Mouse (Mus musculus) kidney, embryonic 16.5 days (tissue): Measurements from ENCODE around the gene Akt1. TPM values are rescaled to one million over a fixed set of nuclear protein-coding genes. Genes with fewer than 3 reads are reported as not detected.
A peak's percentile ranks its signal among the peaks of the same experiment; 100 is the strongest.

Experiments
- ATAC-seq: fragments of 200-750 bp; cut with Nextera tagmentation; 2 replicates; pipeline ENCODE4 v1.8.0; 2017; ENCODE audit warnings: moderate TSS enrichment; ENCODE audit not compliant: low FRiP score, low TSS enrichment
- H3K27ac ChIP-seq: fragments of 300-500 bp; sonication (generic); 2 replicates; pipeline ENCODE4 v1.5.1; 2014; ENCODE audit warnings: low read length
- H3K27me3 ChIP-seq: fragments of 300-500 bp; sonication (generic); 2 replicates; pipeline ENCODE4 v1.6.1; 2014; ENCODE audit warnings: low read length, control low read depth, mixed read lengths; ENCODE audit not compliant: insufficient read depth
- H3K36me3 ChIP-seq: fragments of 300-500 bp; sonication (generic); 2 replicates; pipeline ENCODE4 v1.6.1; 2014; ENCODE audit warnings: low read length, control low read depth, mixed read lengths; ENCODE audit not compliant: insufficient read depth
- H3K4me1 ChIP-seq: fragments of 300-500 bp; sonication (generic); 2 replicates; pipeline ENCODE4 v1.6.1; 2014; ENCODE audit warnings: low read length, control low read depth, mixed read lengths; ENCODE audit not compliant: insufficient read depth
- H3K4me2 ChIP-seq: fragments of 300-500 bp; sonication (generic); replicated peaks from 2 replicates; pipeline ENCODE4 v1.6.1; 2014; ENCODE audit warnings: low read depth, low read length
- H3K4me3 ChIP-seq: fragments of 300-500 bp; sonication (generic); 2 replicates; pipeline ENCODE4 v1.5.1; 2014; ENCODE audit warnings: mild to moderate bottlenecking, low read length
- H3K9ac ChIP-seq: fragments of 300-500 bp; sonication (generic); replicated peaks from 2 replicates; pipeline ENCODE4 v1.6.1; 2014; ENCODE audit warnings: low read length
- H3K9me3 ChIP-seq: fragments of 300-500 bp; sonication (generic); 2 replicates; pipeline ENCODE4 v1.6.1; 2016; ENCODE audit warnings: low read length, control low read depth
- WGBS: fragments of 180-500 bp; shearing (Covaris S2); extraction: QIAGEN DNeasy Blood & Tissue Kit; methylation state at CpG from one replicate; pipeline ENCODE4 v1.1.7; 2014; 5-methylcytosine and 5-hydroxymethylcytosine counted together
- polyA plus RNA-seq: library from polyadenylated mRNA; unstranded; fragments of >200 nt; fragmentation: Nextera tagmentation; extraction: Ambion mirVana; gene quantifications from 2 replicates; pipeline ENCODE4 v1.2.1, GENCODE M21; 2015

Akt1 gene
- polyA plus RNA-seq, 1 experiment from 2014 or later, result 49.5 TPM

GRCm38 (mm10) chr12:112630796-112631195 is 43.9 kb downstream of the Akt1 start:
- no peak overlapping the region for H3K27ac ChIP-seq
- H3K4me2 ChIP-seq, result no peak overlapping the region
- 77% methylated on average over 5 of the region's 5 CpGs for WGBS
- ATAC-seq, result no peak
- no peak overlapping the region for H3K9ac ChIP-seq
- H3K27me3 ChIP-seq, result no peaks in the 10 kb centered on the region
- H3K4me1 ChIP-seq, result peaks cover 28% of the 10 kb centered on the region
- no peaks in the 10 kb centered on the region for H3K36me3 ChIP-seq
- no peak overlapping the region for H3K4me3 ChIP-seq
- H3K9me3 ChIP-seq, result no peaks in the 10 kb centered on the region

- H3K4me3 ChIP-seq, result no peak overlapping the region
- no peaks in the 10 kb centered on the region for H3K27me3 ChIP-seq
- H3K27ac ChIP-seq, result no peak overlapping the region
- no peaks in the 10 kb centered on the region for H3K36me3 ChIP-seq
- H3K4me2 ChIP-seq, result no peak overlapping the region
- H3K9me3 ChIP-seq, result no peaks in the 10 kb centered on the region
- no peak for ATAC-seq
- H3K4me1 ChIP-seq, result peaks cover 28% of the 10 kb centered on the region
- H3K9ac ChIP-seq, result no peak overlapping the region
- 89% methylated on average over 12 of the region's 12 CpGs for WGBS
Measured at GRCm38 (mm10) chr12:112630029-112630428, 44.7 kb downstream of the Akt1 start.

GRCm38 (mm10) chr12:112628928-112629721 is 45.6 kb downstream of the Akt1 start:
- WGBS, result 34% methylated on average over 19 of the region's 19 CpGs
- Histone ChIP-seq H3K9ac (peak overlapping the region; percentile 60), H3K4me1 (peaks cover 28% of the 10 kb centered on the region), H3K9me3 (no peaks in the 10 kb centered on the region), H3K4me3 (peak overlapping the region; percentile 36), H3K27ac (no peak overlapping the region), H3K36me3 (no peaks in the 10 kb centered on the region), H3K4me2 (peak overlapping the region; percentile 60), H3K27me3 (no peaks in the 10 kb centered on the region)
- peak; percentile 85 for ATAC-seq

- no peak overlapping the region for H3K4me3 ChIP-seq
- no peak overlapping the region for H3K9ac ChIP-seq
- no peaks in the 10 kb centered on the region for H3K9me3 ChIP-seq
- no peak overlapping the region for H3K4me2 ChIP-seq
- no peaks in the 10 kb centered on the region for H3K27me3 ChIP-seq
- no peak overlapping the region for H3K27ac ChIP-seq
- no peaks in the 10 kb centered on the region for H3K36me3 ChIP-seq
- H3K4me1 ChIP-seq, result peaks cover 28% of the 10 kb centered on the region
- 77% methylated on average over 6 of the region's 6 CpGs for WGBS
- ATAC-seq, result 0 out of 2 replicates have a peak, but pooled peaks have one; percentile 1
Measured at GRCm38 (mm10) chr12:112628197-112628596, 46.5 kb downstream of the Akt1 start.

GRCm38 (mm10) chr12:112627097-112627881 is 47.4 kb downstream of the Akt1 start:
- 0 out of 2 replicates have a peak, but pooled peaks cover 1% of the 10 kb centered on the region for H3K27me3 ChIP-seq
- peaks cover 24% of the 10 kb centered on the region for H3K4me1 ChIP-seq
- H3K27ac ChIP-seq, result no peak overlapping the region
- no peaks in the 10 kb centered on the region for H3K36me3 ChIP-seq
- 63% methylated on average over 7 of the region's 7 CpGs for WGBS
- H3K9me3 ChIP-seq, result no peaks in the 10 kb centered on the region
- no peak overlapping the region for H3K9ac ChIP-seq
- H3K4me2 ChIP-seq, result no peak overlapping the region
- H3K4me3 ChIP-seq, result no peak overlapping the region
- no peak for ATAC-seq

- no peak overlapping the region for H3K4me3 ChIP-seq
- no peaks in the 10 kb centered on the region for H3K9me3 ChIP-seq
- H3K27me3 ChIP-seq, result 0 out of 2 replicates have a peak, but pooled peaks cover 3% of the 10 kb centered on the region
- peaks cover 16% of the 10 kb centered on the region for H3K4me1 ChIP-seq
- no peak overlapping the region for H3K4me2 ChIP-seq
- WGBS, result 75% methylated on average over 6 of the region's 6 CpGs
- ATAC-seq, result no peak
- H3K36me3 ChIP-seq, result no peaks in the 10 kb centered on the region
- no peak overlapping the region for H3K27ac ChIP-seq
- no peak overlapping the region for H3K9ac ChIP-seq
Measured at GRCm38 (mm10) chr12:112626455-112626854, 48.2 kb downstream of the Akt1 start.

- H3K4me1 ChIP-seq, result peaks cover 16% of the 10 kb centered on the region
- WGBS, result 70% methylated on average over 4 of the region's 4 CpGs
- H3K36me3 ChIP-seq, result no peaks in the 10 kb centered on the region
- no peak overlapping the region for H3K4me2 ChIP-seq
- 0 out of 2 replicates have a peak, but pooled peaks cover 5% of the 10 kb centered on the region for H3K27me3 ChIP-seq
- H3K27ac ChIP-seq, result no peak overlapping the region
- no peak for ATAC-seq
- H3K4me3 ChIP-seq, result no peak overlapping the region
- no peaks in the 10 kb centered on the region for H3K9me3 ChIP-seq
- no peak overlapping the region for H3K9ac ChIP-seq
Measured at GRCm38 (mm10) chr12:112625700-112626099, 49.0 kb downstream of the Akt1 start.

GRCm38 (mm10) chr12:112623742-112624141 is 50.9 kb downstream of the Akt1 start:
- H3K36me3 ChIP-seq, result no peaks in the 10 kb centered on the region
- WGBS, result 24% methylated on average over 2 of the region's 2 CpGs
- ATAC-seq, result no peak
- no peak overlapping the region for H3K9ac ChIP-seq
- peaks cover 24% of the 10 kb centered on the region for H3K4me1 ChIP-seq
- no peak overlapping the region for H3K27ac ChIP-seq
- no peak overlapping the region for H3K4me3 ChIP-seq
- peaks cover 9% of the 10 kb centered on the region; the same call in 1 of the 2 replicates for H3K27me3 ChIP-seq
- H3K4me2 ChIP-seq, result no peak overlapping the region
- no peaks in the 10 kb centered on the region for H3K9me3 ChIP-seq

GRCm38 (mm10) chr12:112621900-112622299 is 52.8 kb downstream of the Akt1 start:
- 76% methylated on average over 3 of the region's 3 CpGs for WGBS
- Histone ChIP-seq H3K9me3 (no peaks in the 10 kb centered on the region), H3K4me3 (no peak overlapping the region), H3K27me3 (peaks cover 9% of the 10 kb centered on the region; the same call in 1 of the 2 replicates), H3K36me3 (no peaks in the 10 kb centered on the region), H3K4me1 (peaks cover 29% of the 10 kb centered on the region), H3K4me2 (no peak overlapping the region), H3K27ac (no peak overlapping the region), H3K9ac (no peak overlapping the region)
- ATAC-seq, result no peak
